Mouse (Mus musculus): ENCODE data around the gene Gkap1. TPM values are rescaled to one million over a fixed set of nuclear protein-coding genes. Genes with fewer than 3 reads are reported as not detected.

Gene Gkap1
- total and polyA plus RNA-seq, 3 experiments: 26.7 to 34.1 TPM; not detected in 1

DNA sequence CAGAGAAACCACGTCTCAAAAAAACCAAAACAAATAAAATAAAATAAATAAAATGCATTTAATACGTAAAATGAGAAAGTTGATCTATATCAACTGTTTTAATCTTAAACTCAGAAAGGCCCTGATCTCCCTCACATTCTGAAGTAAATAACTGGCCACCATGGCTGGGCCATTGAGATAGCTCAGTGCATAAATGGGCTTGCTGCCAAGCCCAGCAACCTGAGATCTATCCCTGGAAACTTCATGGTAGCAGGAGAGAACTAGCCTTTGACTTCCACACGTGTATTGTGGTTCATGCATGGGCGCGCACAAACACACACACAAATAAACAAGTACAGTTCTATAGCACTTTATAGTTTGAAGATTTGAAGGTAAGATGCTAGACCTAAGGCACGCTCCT lies 74.2 kb downstream of the Gkap1 start (continued):
- TF ChIP-seq TBP (IDR thresholded peaks at IDR 0.05; ENCODE audit: low read depth, low read length): no peak
- TF ChIP-seq GATA1 (IDR thresholded peaks at IDR 0.05; ENCODE audit: low read depth, low read length): no peak
- no peak for TF ChIP-seq CTCF (IDR thresholded peaks at IDR 0.05 in 2 of 3, conservative IDR thresholded peaks at IDR 0.05 in 1 of 3; ENCODE audit: control insufficient read depth in 1 of 3, insufficient read depth in 1 of 3, low read depth in 2 of 3, low read length in 3 of 3, poor library complexity in 1 of 3, severe bottlenecking in 1 of 3)
- no peak for TF ChIP-seq NELFE (IDR thresholded peaks at IDR 0.05; ENCODE audit: low read depth, low read length)
- TF ChIP-seq ELF1 (IDR thresholded peaks at IDR 0.05; ENCODE audit: low read depth, low read length): no peak
- TF ChIP-seq MAZ (IDR thresholded peaks at IDR 0.05; ENCODE audit: low read depth, low read length): no peak
- TF ChIP-seq MXI1 (IDR thresholded peaks at IDR 0.05; ENCODE audit: low read depth, low read length): peak; percentile 38; the same call in 1 of the 2 replicates
- TF ChIP-seq NRF1 (IDR thresholded peaks at IDR 0.05; ENCODE audit: insufficient read depth, low read depth, low read length, poor library complexity, severe bottlenecking): no peak
- TF ChIP-seq HCFC1 (IDR thresholded peaks at IDR 0.05; ENCODE audit: low read depth, low read length): no peak
- TF ChIP-seq USF1 (IDR thresholded peaks at IDR 0.05; ENCODE audit: low read depth, low read length): no peak

DNA sequence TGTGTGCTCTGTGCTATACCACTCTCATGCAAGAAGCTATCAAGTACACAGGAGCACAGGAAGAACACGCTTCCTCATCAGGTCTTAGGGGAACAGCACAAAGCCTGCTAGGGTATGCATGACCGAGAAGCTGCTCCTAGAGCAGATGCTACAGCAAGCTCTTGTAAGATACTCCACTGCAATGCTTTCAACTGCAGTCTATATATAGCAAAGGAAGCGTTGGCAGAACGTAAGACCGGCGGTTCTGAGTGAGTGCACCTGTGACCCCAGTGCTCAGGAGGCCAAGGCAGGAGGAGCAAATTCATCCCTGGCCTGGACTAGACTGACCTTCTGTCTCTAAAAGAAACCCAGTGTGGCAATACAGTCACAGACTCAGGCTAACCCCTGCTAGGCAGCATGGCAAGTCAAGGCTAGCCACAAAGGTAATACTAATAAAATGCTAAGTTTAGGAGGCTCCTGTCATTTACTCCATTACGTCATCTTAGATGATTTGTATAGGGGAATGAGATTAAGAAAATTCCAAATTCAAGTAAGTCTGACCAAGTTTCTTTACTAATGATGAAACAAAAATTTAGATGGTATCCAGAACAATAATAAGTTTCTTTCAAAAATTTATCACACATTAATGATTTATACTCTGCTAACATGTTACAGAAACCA lies 77.4 kb downstream of the Gkap1 start:
- Histone ChIP-seq H3K4me1 (ENCODE audit: control insufficient read depth in 1 of 2, insufficient read depth in 2 of 2, low read length in 2 of 2) (peaks cover 13 to 16% of the 10 kb centered on the region in 2 experiments), H3K9me3 (replicated peaks; ENCODE audit: insufficient read depth, low read length) (no peaks in the 10 kb centered on the region), H3K9ac (ENCODE audit: control insufficient read depth, low read depth, low read length, poor library complexity, severe bottlenecking) (no peak overlapping the region), H3K79me2 (ENCODE audit: control insufficient read depth, insufficient read depth, low read length, poor library complexity) (peaks cover 41% of the 10 kb centered on the region), H3K36me3 (ENCODE audit: control insufficient read depth in 1 of 2, insufficient read depth in 2 of 2, low read length in 2 of 2) (peaks cover 14 to 20% of the 10 kb centered on the region in 2 experiments), H3K27ac (ENCODE audit: control insufficient read depth, low read depth, low read length) (no peak overlapping the region), H3K27me3 (ENCODE audit: control insufficient read depth in 1 of 2, insufficient read depth in 2 of 2, low read length in 2 of 2) (no peaks in the 10 kb centered on the region), H3K4me3 (ENCODE audit: control insufficient read depth in 1 of 2, insufficient read depth in 1 of 2, low read depth in 2 of 2, low read length in 2 of 2) (no peak overlapping the region)
- no peak for DNase-seq (ENCODE audit: low read depth, low spot score)
- TF ChIP-seq JUND (IDR thresholded peaks at IDR 0.05; ENCODE audit: low read depth, low read length) (no peak), GATA1 (IDR thresholded peaks at IDR 0.05; ENCODE audit: low read depth, low read length) (no peak), KAT2A (conservative IDR thresholded peaks at IDR 0.05; ENCODE audit: low read depth, low read length) (no peak), TAL1 (IDR thresholded peaks at IDR 0.05; ENCODE audit: low read length) (no peak), NRF1 (IDR thresholded peaks at IDR 0.05; ENCODE audit: insufficient read depth, low read depth, low read length, poor library complexity, severe bottlenecking) (no peak), GABPA (IDR thresholded peaks at IDR 0.05; ENCODE audit: low read depth, low read length) (no peak), ZC3H11A (IDR thresholded peaks at IDR 0.05; ENCODE audit: low read depth, low read length) (no peak), TCF12 (IDR thresholded peaks at IDR 0.05; ENCODE audit: low read depth, low read length) (no peak), MEF2A (IDR thresholded peaks at IDR 0.05; ENCODE audit: extremely low read depth, insufficient replicate concordance, low read depth, low read length, poor library complexity, severe bottlenecking) (no peak)

DNA sequence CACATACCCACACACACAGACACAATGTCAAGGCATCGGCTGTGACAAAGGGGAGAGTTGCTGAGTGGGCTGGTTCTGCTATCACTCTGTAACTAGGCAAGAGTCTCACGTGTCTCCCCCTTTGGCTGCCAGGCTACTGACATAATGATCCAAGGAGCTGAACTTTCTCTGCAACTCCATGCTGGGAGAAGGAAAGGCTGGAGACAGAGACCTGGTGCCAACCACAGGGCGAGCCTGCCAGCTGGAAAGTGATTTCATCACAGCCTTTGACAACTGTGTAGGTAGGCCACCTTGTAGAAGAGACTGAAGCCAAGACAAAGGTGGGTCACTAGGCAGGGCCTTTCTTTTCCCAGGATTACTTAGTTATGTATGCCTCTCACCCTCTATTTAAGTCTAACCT lies 78.3 kb downstream of the Gkap1 start:
- no peak for DNase-seq (ENCODE audit: low read depth, low spot score)
- Histone ChIP-seq H3K36me3 (ENCODE audit: control insufficient read depth in 1 of 2, insufficient read depth in 2 of 2, low read length in 2 of 2) (peaks cover 11 to 20% of the 10 kb centered on the region in 2 experiments), H3K4me3 (ENCODE audit: control insufficient read depth in 1 of 2, insufficient read depth in 1 of 2, low read depth in 2 of 2, low read length in 2 of 2) (no peak overlapping the region), H3K27ac (ENCODE audit: control insufficient read depth, low read depth, low read length) (no peak overlapping the region), H3K79me2 (ENCODE audit: control insufficient read depth, insufficient read depth, low read length, poor library complexity) (peaks cover 34% of the 10 kb centered on the region), H3K27me3 (ENCODE audit: control insufficient read depth in 1 of 2, insufficient read depth in 2 of 2, low read length in 2 of 2) (no peaks in the 10 kb centered on the region), H3K9me3 (replicated peaks; ENCODE audit: insufficient read depth, low read length) (no peaks in the 10 kb centered on the region), H3K9ac (ENCODE audit: control insufficient read depth, low read depth, low read length, poor library complexity, severe bottlenecking) (no peak overlapping the region), H3K4me1 (ENCODE audit: control insufficient read depth in 1 of 2, insufficient read depth in 2 of 2, low read length in 2 of 2) (peaks cover 6 to 7% of the 10 kb centered on the region in 2 experiments; a peak in 3 of 4 replicates)
- TF ChIP-seq NRF1 (IDR thresholded peaks at IDR 0.05; ENCODE audit: insufficient read depth, low read depth, low read length, poor library complexity, severe bottlenecking): no peak
- TF ChIP-seq TAL1 (IDR thresholded peaks at IDR 0.05; ENCODE audit: low read length): no peak
- TF ChIP-seq BHLHE40 (IDR thresholded peaks at IDR 0.05; ENCODE audit: borderline replicate concordance, low read depth, low read length): no peak
- no peak for TF ChIP-seq TBP (IDR thresholded peaks at IDR 0.05; ENCODE audit: low read depth, low read length)
- no peak for TF ChIP-seq CHD2 (IDR thresholded peaks at IDR 0.05; ENCODE audit: low read length)
- TF ChIP-seq ZMIZ1 (IDR thresholded peaks at IDR 0.05; ENCODE audit: low read depth, low read length): no peak
